Mouse (Mus musculus): ENCODE data around the gene Tex44. TPM values are rescaled to one million over a fixed set of nuclear protein-coding genes. Genes with fewer than 3 reads are reported as not detected.

The Tex44 gene
- 46.0 TPM for polyA plus RNA-seq (2014; fragmentation: Illumina TruSeq; extraction: RNeasy Lipid Tissue Mini Kit (QIAGEN cat#74804); ENCODE audit: low read depth, low replicate concordance)

DNA sequence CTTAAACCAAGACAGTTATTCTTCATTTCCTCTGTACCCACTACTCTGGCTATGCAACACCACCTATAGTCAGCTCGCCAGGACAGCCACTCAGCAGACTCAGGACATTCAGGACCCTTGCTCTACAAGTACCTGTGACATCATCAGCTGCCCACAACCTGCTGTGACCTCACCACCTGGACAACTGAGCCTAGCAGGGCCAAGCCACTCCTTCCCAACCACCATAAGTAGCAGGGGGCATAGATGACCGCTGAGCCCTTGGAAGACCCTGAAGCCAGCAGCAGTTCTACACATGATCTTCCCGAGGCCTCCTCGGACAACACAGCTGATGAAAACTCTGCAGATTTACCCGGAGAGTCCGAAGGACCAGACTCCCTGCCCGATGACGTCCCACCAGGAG is at the start of gene Tex44, which contains the start of gene Nmur1:
TSS of gene Tex44 (plus strand) at position 202 of the 400 bp plus-strand sequence.
TSS of gene Nmur1 (minus strand) at position 101 of the 400 bp plus-strand sequence.

Other genes with a start within 250 kb of the Tex44 start
- not detected for gene B3gnt7, start 123.5 kb upstream of the Tex44 start, polyA plus RNA-seq (2014; fragmentation: Illumina TruSeq; extraction: RNeasy Lipid Tissue Mini Kit (QIAGEN cat#74804); ENCODE audit: low read depth, low replicate concordance)
- gene Ncl, start 66.9 kb upstream of the Tex44 start, polyA plus RNA-seq (2014; fragmentation: Illumina TruSeq; extraction: RNeasy Lipid Tissue Mini Kit (QIAGEN cat#74804); ENCODE audit: low read depth, low replicate concordance) = 144 TPM
- gene Nmur1, start 101 bp upstream of the Tex44 start, polyA plus RNA-seq (2014; fragmentation: Illumina TruSeq; extraction: RNeasy Lipid Tissue Mini Kit (QIAGEN cat#74804); ENCODE audit: low read depth, low replicate concordance) = 4.3 TPM
- 266 TPM for gene Ptma, start 100.4 kb downstream of the Tex44 start, polyA plus RNA-seq (2014; fragmentation: Illumina TruSeq; extraction: RNeasy Lipid Tissue Mini Kit (QIAGEN cat#74804); ENCODE audit: low read depth, low replicate concordance)
- gene Pde6d, start 156.3 kb downstream of the Tex44 start, polyA plus RNA-seq (2014; fragmentation: Illumina TruSeq; extraction: RNeasy Lipid Tissue Mini Kit (QIAGEN cat#74804); ENCODE audit: low read depth, low replicate concordance) = 77.0 TPM
- gene Cops7b, start 156.6 kb downstream of the Tex44 start, polyA plus RNA-seq (2014; fragmentation: Illumina TruSeq; extraction: RNeasy Lipid Tissue Mini Kit (QIAGEN cat#74804); ENCODE audit: low read depth, low replicate concordance) = 4.0 TPM
- not detected for gene Nppc, start 244.2 kb downstream of the Tex44 start, polyA plus RNA-seq (2014; fragmentation: Illumina TruSeq; extraction: RNeasy Lipid Tissue Mini Kit (QIAGEN cat#74804); ENCODE audit: low read depth, low replicate concordance)